Mouse (Mus musculus) intestine, postnatal 0 days (tissue): ENCODE measurements around the gene Ebf1. TPM values are rescaled to one million over a fixed set of nuclear protein-coding genes. Genes with fewer than 3 reads are reported as not detected.

Experiments used
- ATAC-seq: fragments of 200-750 bp; cut with Nextera tagmentation; 2 replicates; pipeline ENCODE4 v1.8.0; 2017; ENCODE audit warnings: mild to moderate bottlenecking, moderate TSS enrichment, moderate library complexity
- H3K27ac ChIP-seq: fragments of 300-500 bp; sonication (generic); 2 replicates; pipeline ENCODE4 v1.5.1; 2014; ENCODE audit warnings: mild to moderate bottlenecking, low read depth, low read length, moderate library complexity
- H3K27me3 ChIP-seq: fragments of 300-500 bp; sonication (generic); replicated peaks from 2 replicates; pipeline ENCODE4 v1.6.1; 2014; ENCODE audit warnings: low read length, mixed read lengths; ENCODE audit not compliant: control insufficient read depth, insufficient read depth
- H3K36me3 ChIP-seq: fragments of 300-500 bp; sonication (generic); 2 replicates; pipeline ENCODE4 v1.6.1; 2014; ENCODE audit warnings: mild to moderate bottlenecking, moderate library complexity; ENCODE audit not compliant: control insufficient read depth, insufficient read depth
- H3K4me1 ChIP-seq: fragments of 300-500 bp; sonication (generic); replicated peaks from 2 replicates; pipeline ENCODE4 v1.6.1; 2014; ENCODE audit warnings: antibody characterized with exemption, low read length, mixed read lengths; ENCODE audit not compliant: control insufficient read depth, insufficient read depth
- H3K4me2 ChIP-seq: fragments of 300-500 bp; sonication (generic); replicated peaks from 2 replicates; pipeline ENCODE4 v1.6.1; 2014; ENCODE audit warnings: low read depth, mild to moderate bottlenecking, moderate library complexity
- H3K4me3 ChIP-seq: fragments of 300-500 bp; sonication (generic); 2 replicates; pipeline ENCODE4 v1.5.1; 2014; ENCODE audit warnings: low read depth, low read length
- H3K9ac ChIP-seq: fragments of 300-500 bp; sonication (generic); 2 replicates; pipeline ENCODE4 v1.6.1; 2014; ENCODE audit warnings: mild to moderate bottlenecking, low read depth, low read length
- H3K9me3 ChIP-seq: fragments of 300-500 bp; sonication (generic); 2 replicates; pipeline ENCODE4 v1.6.1; 2016; ENCODE audit warnings: mixed run types; ENCODE audit not compliant: control insufficient read depth
- CTCF ChIP-seq: sonication (generic); IDR thresholded peaks from 2 replicates; pipeline ENCODE4 v1.5.1; 2016; ENCODE audit warnings: low read depth, mild to moderate bottlenecking, control low read depth, antibody characterized with exemption, moderate library complexity
- WGBS: fragments of 180-500 bp; shearing (Covaris S2); extraction: QIAGEN DNeasy Blood & Tissue Kit; methylation state at CpG from one replicate; pipeline ENCODE4 v1.1.7; 2014; 5-methylcytosine and 5-hydroxymethylcytosine counted together
- polyA plus RNA-seq: library from polyadenylated mRNA; unstranded; fragments of >200 nt; fragmentation: Nextera tagmentation; extraction: Ambion mirVana; gene quantifications from 2 replicates; pipeline ENCODE4 v1.2.1, GENCODE M21; 2015

The Ebf1 gene
- polyA plus RNA-seq, 1 experiment from 2014 or later, result 4.0 TPM

GRCm38 (mm10) chr11:44881056-44881683 lies 264.1 kb downstream of the Ebf1 start:
- 33% methylated on average over 9 of the region's 9 CpGs for WGBS
- Histone ChIP-seq H3K4me3 (no peak overlapping the region), H3K4me1 (no peaks in the 10 kb centered on the region), H3K27ac (no peak overlapping the region), H3K4me2 (no peak overlapping the region), H3K27me3 (no peaks in the 10 kb centered on the region), H3K9me3 (no peaks in the 10 kb centered on the region), H3K9ac (no peak overlapping the region), H3K36me3 (no peaks in the 10 kb centered on the region)
- no peak for ATAC-seq
- no peak for TF ChIP-seq CTCF

DNA sequence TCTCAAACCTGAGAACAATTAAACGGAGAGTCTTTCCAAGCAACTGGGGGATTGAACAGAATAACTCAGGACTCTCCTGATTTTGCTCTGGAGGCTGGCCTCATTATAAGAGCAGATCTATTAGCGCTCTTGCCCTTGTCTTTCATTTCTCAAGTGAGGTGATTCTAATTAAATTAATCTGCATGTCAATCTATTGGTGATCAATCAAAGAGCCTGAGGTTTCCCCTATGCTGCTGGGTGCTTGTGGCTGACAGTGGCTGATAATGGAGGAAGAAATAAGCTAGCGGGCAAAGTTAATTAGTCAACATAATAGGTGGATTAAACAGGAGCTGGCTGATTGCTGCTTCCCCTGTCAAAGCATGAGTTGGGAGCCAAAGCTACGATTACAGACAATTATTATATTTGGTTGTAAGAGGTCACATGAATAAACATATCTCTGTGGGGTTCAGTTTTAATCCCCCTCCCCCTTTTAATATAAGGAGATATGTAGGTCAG lies 265.4 kb downstream of the Ebf1 start:
- no peak overlapping the region for H3K4me3 ChIP-seq
- no peak overlapping the region for H3K9ac ChIP-seq
- ATAC-seq, result no peak
- no peaks in the 10 kb centered on the region for H3K4me1 ChIP-seq
- H3K36me3 ChIP-seq, result no peaks in the 10 kb centered on the region
- H3K9me3 ChIP-seq, result no peaks in the 10 kb centered on the region
- no peak for TF ChIP-seq CTCF
- no peak overlapping the region for H3K27ac ChIP-seq
- 84% methylated on average over 4 of the region's 4 CpGs for WGBS
- H3K4me2 ChIP-seq, result no peak overlapping the region
- H3K27me3 ChIP-seq, result no peaks in the 10 kb centered on the region

DNA sequence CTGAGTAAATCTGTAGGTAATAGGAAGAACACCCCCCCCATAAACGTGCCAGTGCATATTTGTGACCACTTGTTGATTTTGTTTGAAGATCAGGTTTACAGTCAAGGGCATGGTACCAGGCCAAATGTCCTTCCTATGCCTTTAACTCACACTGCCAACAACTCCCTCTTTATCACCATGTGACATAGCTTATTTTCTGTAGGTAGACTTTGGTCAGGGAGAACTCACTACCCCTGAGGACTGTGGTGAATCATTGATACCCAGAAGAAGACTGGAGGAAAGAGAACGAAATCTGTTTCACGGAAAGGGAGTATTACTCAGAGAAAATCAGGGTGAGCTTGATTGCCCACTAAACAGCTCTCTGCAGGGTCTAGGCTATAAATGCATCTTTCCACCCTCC lies 267.2 kb downstream of the Ebf1 start:
- H3K27ac ChIP-seq, result no peak overlapping the region
- no peaks in the 10 kb centered on the region for H3K4me1 ChIP-seq
- 56% methylated on average over 3 of the region's 3 CpGs for WGBS
- H3K4me2 ChIP-seq, result no peak overlapping the region
- no peak overlapping the region for H3K9ac ChIP-seq
- H3K9me3 ChIP-seq, result no peaks in the 10 kb centered on the region
- ATAC-seq, result peak; percentile 69
- no peak for TF ChIP-seq CTCF
- H3K27me3 ChIP-seq, result no peaks in the 10 kb centered on the region
- H3K4me3 ChIP-seq, result no peak overlapping the region
- no peaks in the 10 kb centered on the region for H3K36me3 ChIP-seq

DNA sequence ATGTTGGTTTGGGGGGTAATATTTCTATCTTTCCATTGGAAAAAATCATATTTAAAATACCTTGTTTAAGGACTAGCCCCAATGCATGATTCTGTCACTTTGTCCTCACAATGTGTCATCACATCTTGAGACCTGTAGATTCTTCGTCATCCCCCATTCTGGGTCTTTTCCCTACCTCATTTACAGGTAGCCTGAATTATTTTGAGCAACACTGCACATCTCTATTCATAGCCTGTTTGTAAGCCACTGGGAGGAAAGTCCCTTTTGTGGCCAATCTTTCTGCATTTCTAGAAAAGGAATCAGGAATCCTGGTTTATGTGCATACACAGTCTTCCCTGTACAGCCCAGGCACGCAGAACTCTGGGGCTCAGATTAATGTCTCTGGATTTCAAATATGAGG lies 269.8 kb downstream of the Ebf1 start:
- no peaks in the 10 kb centered on the region for H3K36me3 ChIP-seq
- 89% methylated on average over 2 of the region's 2 CpGs for WGBS
- H3K4me2 ChIP-seq, result no peak overlapping the region
- no peaks in the 10 kb centered on the region for H3K27me3 ChIP-seq
- no peak overlapping the region for H3K9ac ChIP-seq
- no peak overlapping the region for H3K4me3 ChIP-seq
- TF ChIP-seq CTCF, result no peak
- no peaks in the 10 kb centered on the region for H3K4me1 ChIP-seq
- H3K27ac ChIP-seq, result no peak overlapping the region
- H3K9me3 ChIP-seq, result no peaks in the 10 kb centered on the region
- ATAC-seq, result no peak

GRCm38 (mm10) chr11:44887691-44888090 lies 270.6 kb downstream of the Ebf1 start:
- H3K4me3 ChIP-seq, result no peak overlapping the region
- no peak for ATAC-seq
- no peaks in the 10 kb centered on the region for H3K36me3 ChIP-seq
- no peaks in the 10 kb centered on the region for H3K9me3 ChIP-seq
- H3K9ac ChIP-seq, result no peak overlapping the region
- H3K27ac ChIP-seq, result no peak overlapping the region
- WGBS, result 87% methylated on average over 7 of the region's 7 CpGs
- no peaks in the 10 kb centered on the region for H3K4me1 ChIP-seq
- H3K27me3 ChIP-seq, result no peaks in the 10 kb centered on the region
- TF ChIP-seq CTCF, result no peak
- H3K4me2 ChIP-seq, result no peak overlapping the region

- H3K27me3 ChIP-seq, result no peaks in the 10 kb centered on the region
Observed at GRCm38 (mm10) chr11:44888390-44888789, 271.3 kb downstream of the Ebf1 start.

More at GRCm38 (mm10) chr11:44888390-44888789, 271.3 kb downstream of the Ebf1 start:
- H3K9me3 ChIP-seq, result no peaks in the 10 kb centered on the region
- H3K4me1 ChIP-seq, result no peaks in the 10 kb centered on the region
- no peak for TF ChIP-seq CTCF
- H3K4me3 ChIP-seq, result no peak overlapping the region
- H3K4me2 ChIP-seq, result no peak overlapping the region
- 90% methylated on average over 4 of the region's 4 CpGs for WGBS
- no peaks in the 10 kb centered on the region for H3K36me3 ChIP-seq
- no peak overlapping the region for H3K9ac ChIP-seq
- no peak overlapping the region for H3K27ac ChIP-seq
- ATAC-seq, result no peak
